Mouse (Mus musculus) cortical plate, adult 2 months (tissue): Measurements from ENCODE around the gene Med27.

ENCODE experiments used
- CTCF ChIP-seq: fragments of 200-500 bp; IDR thresholded peaks from 2 replicates; pipeline ENCODE4 v1.5.1; 2011; ENCODE audit warnings: mild to moderate bottlenecking, control low read depth, low read length; ENCODE audit not compliant: insufficient read depth; ENCODE audit errors: extremely low read depth
- POLR2A ChIP-seq: fragments of 200-500 bp; IDR thresholded peaks from 2 replicates; pipeline ENCODE4 v1.6.1; 2011; ENCODE audit warnings: mild to moderate bottlenecking, low read length, control low read depth; ENCODE audit not compliant: insufficient read depth; ENCODE audit errors: extremely low read depth

GRCm38 (mm10) chr2:29383133-29383532 lies 36.5 kb downstream of the Med27 start:
- no peak for TF ChIP-seq CTCF
- no peak for TF ChIP-seq POLR2A
